Mouse (Mus musculus): ENCODE measurements around the gene Npc1l1.

DNA sequence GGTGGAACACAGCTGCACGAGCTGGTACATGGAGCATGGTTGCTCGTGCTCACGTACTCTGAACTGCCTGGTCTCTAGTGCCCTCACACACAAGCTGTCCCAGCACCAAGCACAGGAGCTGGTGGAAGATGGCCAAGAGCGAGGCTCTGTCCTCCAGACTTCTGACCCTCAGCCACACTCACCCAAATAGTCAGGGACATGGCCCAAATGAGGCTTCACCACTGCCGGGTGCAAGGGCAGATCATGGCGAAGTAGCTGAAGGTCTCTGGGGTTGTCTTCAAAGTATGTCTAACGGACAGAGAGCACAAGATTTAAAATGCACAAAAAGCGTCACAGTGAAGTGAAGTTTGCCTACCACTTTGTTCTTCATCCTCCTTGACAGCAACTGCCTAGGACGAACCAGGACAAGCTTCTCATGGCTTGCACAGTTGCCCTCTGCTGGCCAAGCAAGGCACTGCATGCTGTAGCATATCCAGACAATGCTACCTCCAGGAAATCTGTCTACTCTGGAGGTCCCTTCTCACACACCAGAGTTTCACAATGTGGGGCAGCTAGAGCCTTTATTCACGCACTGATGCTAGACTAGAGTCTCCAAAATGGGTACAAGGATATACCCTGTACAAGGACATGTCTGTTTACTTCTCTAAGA is 31.6 kb upstream of the Npc1l1 start:
- TF ChIP-seq CTCF (IDR thresholded peaks at IDR 0.05), result peak; percentile 97
- TF ChIP-seq EP300 (IDR thresholded peaks at IDR 0.05), result no peak

Data from lung, postnatal 0 days (tissue).